Mouse (Mus musculus): ENCODE results near the gene Bricd5.
"Not testable (repeated sequence)": the region's sequence is repeated elsewhere in the genome, so short reads cannot be mapped to it uniquely, and the experiment has no call there.

Bricd5 gene

DNA sequence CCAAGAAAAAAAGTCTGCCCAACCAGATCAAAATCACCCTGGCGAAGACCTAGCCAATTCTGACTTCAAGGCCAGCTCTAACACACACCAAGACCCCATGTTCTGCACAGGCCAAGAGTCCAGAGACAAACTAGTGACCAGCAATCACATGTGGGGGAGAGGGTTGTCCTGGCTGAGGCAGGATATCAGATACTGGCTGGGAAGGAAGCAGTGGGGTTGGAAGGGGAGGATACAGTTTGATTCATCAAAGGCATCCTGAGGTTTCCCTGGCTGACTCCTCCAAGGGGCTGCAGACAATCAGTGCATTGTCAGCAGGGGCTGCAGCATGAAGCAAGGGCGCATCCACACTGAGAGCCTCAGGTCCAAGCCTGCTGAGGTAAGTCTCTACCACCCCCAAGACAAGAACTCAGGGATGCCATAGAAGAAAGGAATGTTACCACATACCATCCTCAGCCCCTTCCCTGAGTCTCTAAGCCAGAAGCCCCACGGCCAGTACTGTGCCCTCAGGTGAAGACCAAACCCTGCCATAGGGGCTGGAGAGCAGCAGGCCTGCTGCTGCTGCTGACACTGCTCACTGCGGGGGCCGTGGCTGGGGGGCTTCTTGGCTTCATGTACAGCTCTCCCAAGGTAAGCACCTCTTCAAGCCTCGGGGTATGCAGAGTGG lies at the start of gene Bricd5:
Gene Bricd5, plus strand, starts transcription at position 273 of the 664 bp plus-strand sequence.
- no peak for DNase-seq (ENCODE audit: low read depth, low spot score)

DNA sequence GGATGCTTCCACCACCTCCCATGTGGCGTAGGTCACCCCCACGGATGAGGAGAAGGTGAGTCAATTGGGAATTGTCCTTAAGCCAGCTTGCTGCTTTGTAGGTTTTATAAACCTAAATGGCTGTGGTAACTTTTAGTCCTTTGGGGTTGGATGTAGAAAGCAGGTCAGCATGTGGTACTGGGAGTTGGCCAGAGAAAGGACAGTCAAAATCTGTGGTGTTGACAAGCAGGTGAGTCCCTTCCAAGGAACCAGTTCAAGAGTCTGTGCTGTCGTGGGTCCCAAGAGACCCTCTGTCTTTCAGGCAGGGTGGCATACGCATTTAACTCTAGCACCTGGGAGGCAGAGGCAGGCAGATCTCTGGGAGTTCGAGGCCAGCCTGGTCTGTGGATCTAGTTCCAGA lies 49.2 kb upstream of the Bricd5 start:
- DNase-seq (ENCODE audit: low read depth, low spot score): no peak

DNA sequence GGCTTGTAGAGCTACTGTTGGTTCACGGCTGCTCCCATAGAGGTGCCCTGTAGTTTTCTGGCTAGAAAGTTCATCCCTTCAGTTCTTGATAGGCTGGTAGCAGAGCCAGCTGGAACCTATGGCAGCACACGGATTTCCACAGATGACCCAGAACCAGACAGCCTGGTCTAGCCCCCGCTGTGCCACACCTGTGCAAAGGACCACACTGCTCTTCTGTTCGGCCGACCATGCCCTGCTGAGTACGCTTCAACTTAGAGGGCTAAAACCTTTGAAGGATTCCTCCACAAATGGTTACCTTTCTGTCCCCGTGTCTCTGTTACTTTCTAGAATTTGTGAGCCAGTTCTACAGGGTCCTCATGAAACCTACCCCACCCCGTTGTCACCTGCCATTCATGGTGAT lies 48.4 kb upstream of the Bricd5 start:
- not testable (repeated sequence) for DNase-seq (ENCODE audit: low read depth, low spot score)

DNA sequence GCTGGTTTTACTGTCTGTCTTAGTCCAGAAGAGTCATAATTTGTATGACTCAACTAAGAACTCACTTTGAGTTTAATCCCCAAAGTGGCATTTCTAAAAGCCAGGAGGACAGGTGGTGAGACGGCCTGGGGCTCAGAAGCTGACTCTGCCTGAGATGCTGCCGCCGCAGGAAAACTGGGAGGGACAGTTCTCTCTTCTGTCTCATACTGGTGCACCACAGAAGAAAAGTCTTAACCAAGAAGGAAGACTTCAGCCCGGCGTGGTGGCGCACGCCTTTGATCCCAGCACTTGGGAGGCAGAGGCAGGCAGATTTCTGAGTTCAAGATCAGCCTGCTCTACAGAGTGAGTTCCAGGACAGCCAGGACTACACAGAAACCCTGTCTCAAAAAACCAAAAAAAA lies 47.8 kb upstream of the Bricd5 start:
- no peak for DNase-seq (ENCODE audit: low read depth, low spot score)

DNA sequence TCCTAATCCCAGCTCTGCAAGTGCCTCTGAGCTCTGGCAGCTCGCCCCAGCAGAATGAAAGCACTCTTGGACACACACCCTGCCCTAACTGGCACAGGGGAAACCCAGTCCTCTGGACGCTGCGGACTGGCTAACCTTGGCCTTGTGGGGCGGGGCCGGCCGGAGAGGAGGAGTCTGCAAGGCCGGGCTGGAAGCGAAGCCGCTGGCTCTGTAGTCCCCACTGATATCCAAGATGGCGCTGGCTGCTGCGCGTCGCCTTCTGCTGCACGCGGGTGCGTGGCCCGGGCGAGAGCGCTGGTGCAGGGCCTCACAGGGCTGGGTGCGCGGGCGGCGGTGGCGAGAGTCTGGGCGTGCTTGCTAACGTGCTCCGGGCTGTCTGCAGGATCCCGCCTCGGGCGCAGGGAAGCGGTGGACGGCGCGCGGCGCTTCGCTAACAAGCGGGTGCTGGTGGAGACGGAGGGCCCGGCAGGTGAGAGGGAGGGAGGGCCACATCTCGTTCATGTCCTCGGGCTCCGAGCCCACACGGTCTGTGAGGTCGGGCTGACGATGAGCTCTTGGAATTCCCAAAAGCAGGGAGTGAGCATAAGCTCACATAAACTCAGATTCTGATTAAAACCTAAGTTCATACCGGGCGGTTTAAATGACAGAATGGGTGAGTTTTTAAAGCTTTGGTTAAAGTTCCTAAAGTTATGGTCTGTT lies 47.1 kb upstream of the Bricd5 start, which contains the start of gene Eci1:
Gene Eci1, plus strand, starts transcription at position 171 of the 699 bp plus-strand sequence.
- peak; percentile 70 for DNase-seq (ENCODE audit: low read depth, low spot score)

DNA sequence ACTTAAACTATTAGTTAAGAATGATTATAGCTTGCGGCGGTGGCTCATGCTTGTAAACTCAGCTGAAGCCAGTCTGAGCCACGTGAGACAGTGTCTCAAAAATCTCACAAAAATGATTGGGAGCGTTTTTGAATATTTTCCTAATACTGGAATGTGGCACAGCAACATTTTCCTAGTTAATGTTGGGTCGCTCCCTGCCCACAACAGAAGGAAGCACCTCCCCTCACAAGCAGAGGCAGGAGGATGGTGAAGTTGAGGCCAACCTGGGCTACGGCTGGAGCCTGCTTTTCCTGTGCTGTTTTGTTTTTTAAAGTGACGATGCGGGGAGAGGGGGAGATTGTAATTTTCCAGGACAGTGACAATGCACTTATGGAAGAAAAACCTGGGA lies 46.5 kb upstream of the Bricd5 start:
- DNase-seq (ENCODE audit: low read depth, low spot score): no peak

DNA sequence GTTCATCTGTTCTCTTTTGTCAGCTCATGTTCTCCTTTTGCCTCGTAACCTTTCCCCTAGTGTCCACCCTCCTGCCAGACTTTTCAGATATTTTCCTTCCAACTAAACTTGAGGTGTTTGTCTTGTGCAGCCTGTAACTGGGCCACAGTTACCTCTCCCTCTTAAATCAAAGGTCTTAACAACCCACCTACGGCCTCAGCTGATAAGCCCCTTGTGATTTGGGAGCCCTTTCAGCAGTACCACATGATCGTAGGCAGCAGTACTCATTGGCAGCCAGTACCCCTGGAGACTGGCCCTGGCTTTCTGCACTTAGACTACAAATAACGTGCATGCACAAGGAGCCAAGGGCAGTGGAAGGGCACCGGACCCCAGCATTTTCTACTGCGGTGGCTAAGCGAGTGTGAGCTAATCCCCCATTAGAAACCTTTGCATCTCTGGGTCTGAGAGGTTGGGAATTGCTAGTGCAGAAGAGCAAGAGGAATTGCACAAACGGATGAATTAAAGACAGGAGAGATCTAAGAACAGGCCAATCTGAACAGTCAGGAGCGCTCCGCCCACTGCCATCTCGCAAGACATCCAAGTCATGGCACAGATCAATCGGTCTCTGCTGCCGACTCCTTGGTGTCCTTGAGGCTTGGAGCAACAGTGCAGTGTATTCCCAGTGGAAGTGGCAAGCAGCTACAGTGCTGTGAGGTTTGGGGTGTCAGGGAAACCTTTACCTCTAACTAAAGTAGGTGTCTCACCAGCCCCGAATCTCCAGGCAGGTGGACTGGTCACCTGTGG lies 44.3 kb upstream of the Bricd5 start:
- DNase-seq (ENCODE audit: low read depth, low spot score): no peak

DNA sequence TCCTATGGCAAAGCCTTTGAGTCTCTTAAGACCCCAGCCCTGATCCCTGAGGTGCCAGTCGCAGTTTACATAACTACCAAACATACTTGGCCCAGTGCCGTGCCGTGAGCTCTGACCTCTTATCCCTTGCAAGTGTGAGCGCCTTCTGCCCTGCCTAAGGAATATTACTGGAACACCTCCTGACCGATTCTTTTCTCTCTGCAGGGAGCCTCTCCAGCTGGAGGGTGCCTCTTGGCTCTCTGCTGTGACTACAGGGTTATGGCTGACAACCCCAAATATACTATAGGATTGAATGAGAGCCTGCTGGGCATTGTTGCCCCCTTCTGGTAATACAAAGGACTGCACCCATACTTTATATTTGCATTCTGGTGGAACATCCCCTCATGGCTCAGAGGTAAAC lies 36.7 kb upstream of the Bricd5 start:
- no peak for DNase-seq (ENCODE audit: low read depth, low spot score)

DNA sequence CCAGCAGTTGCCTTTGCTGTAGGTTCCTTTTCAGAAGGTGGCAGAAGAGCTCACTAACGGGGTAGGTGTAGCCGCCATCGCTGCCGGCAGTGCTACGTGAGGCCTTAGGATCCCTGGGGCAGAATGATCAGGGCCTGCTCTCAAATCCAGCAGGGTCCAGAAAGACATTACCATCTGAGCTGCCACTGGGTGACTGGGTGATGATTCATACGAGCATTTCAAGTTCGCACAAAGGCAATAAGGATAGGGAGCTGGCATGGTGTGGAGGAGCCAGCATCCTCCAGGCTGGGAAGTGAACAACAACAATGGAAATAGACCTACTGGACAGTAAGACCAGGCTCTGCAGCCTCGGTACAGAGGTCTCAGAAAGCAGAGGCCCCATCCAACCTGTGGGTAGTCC lies 33.3 kb upstream of the Bricd5 start:
- no peak for DNase-seq (ENCODE audit: low read depth, low spot score)

DNA sequence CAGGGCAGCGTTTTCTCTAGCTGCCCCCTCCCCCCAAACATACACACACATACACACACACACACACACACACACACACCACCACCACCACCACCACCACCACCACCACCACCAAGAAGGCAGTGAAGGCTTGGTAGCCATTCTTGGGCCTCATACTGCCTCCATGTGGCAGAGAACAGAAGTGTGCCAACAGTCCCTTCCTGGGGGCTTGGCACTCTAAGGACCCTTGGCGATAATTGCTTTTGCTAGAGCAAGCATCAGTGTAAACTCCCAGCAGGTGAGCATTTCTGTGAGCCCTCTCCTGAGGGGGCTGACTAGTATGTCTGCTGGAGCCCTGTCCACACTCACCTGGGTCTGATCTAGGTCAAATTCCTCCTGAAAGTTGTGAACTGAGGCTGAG lies 32.5 kb upstream of the Bricd5 start:
- DNase-seq (ENCODE audit: low read depth, low spot score): no peak

DNA sequence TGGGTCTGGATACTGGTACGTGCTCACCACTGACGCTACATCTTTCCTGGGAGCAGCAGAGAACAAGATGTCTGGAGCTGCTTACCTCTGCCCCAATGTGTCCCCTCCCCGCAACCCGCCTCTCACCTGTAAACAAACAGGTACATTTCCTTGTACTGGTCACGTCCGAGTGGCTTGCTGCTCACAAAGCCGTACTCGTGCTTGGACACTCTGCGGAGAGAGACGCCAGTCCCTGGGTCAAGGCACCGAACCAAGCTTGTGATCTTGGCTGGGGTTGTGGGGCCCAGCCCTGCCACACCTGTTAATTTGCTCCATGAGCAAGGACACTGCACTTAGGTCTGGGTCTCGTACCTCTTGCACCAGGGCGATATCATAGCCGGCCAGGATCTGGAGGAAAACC lies 31.6 kb upstream of the Bricd5 start:
- no peak for DNase-seq (ENCODE audit: low read depth, low spot score)

DNA sequence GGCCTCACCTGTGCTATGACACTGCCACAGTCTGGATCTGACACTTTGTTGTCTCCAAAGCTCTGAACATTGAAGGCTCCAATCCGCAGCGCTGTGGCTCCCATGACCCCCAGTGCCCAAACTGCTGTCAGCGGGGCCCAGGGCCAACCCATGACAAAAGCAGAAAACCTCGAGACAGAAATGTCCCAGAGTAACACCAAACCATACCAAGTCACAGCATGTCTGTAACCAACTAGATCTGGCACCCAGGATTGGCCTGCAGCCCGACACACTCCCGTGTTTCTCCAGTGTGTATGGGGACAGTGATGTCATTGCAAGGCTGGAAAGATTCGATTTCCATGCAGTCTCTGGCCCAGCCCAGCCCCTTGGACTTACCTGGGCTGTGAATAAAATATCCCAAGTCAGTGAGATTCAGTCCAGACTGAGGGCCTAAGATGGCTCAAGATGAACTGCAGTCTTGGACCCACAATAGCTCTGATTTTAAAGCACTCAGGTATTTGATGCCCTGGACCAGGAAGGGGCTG lies 31.0 kb upstream of the Bricd5 start, which contains the start of gene Dnase1l2:
Gene Dnase1l2, minus strand, starts transcription at position 474 of the 524 bp plus-strand sequence.
- no peak for DNase-seq (ENCODE audit: low read depth, low spot score)

DNA sequence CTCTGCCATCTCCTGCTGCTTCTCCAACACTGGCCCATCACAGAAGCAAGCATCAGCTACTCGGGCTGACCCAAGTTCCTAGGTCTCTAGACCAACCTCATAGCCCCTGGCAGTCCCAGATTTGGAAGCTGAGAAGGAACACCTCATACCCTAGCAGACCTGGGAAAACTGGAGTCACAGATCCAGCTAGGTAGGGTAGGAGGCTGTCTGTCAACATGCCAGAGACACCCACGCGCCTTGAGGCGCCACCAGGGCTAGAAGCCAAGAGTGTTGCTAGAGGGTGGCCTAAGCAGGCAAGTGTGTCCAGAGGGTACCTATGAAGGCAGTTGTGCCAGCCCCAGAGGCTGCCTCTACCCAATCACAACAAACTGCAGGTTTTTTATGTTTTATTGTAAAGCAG lies 30.3 kb upstream of the Bricd5 start:
- no peak for DNase-seq (ENCODE audit: low read depth, low spot score)

DNA sequence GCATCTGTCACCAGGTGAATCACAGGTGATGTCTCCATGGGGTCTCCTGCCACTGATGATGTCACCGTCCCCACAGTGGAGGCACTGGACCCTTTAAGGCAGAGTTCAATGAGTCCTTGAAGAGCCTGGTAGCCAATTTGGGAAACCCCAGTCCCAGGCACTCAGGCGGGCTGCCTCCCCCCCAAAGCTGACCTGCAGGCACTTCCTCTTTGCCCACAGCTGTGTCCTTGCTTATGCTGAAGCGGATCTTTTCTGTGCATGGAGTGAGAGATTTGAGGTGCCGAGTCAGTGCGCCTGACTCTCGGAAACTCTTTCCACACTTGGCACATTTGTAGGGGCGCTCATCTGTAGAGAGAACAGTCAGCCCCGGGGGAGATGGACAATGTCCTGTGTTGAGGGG lies 27.1 kb upstream of the Bricd5 start:
- no peak for DNase-seq (ENCODE audit: low read depth, low spot score)

DNA sequence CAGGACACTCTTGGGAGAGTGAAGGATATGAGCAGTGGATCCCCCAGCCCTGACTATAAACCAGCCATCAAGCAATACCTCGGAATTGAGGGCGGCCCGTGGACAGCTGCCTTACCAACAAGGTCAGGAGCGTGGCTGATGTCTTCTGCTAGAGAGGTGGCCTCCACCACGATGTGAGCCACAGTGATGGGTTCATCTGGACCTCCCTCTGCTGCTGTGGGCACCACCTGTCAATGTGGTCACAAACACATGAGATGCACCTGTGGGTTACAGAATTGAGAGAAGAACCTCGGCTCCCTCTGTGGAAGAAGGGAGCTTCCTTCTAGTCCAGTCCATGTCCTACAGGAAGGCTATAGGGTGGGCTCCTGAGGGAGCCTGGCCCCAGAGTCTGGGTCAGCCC lies 24.2 kb upstream of the Bricd5 start:
- DNase-seq (ENCODE audit: low read depth, low spot score): no peak

DNA sequence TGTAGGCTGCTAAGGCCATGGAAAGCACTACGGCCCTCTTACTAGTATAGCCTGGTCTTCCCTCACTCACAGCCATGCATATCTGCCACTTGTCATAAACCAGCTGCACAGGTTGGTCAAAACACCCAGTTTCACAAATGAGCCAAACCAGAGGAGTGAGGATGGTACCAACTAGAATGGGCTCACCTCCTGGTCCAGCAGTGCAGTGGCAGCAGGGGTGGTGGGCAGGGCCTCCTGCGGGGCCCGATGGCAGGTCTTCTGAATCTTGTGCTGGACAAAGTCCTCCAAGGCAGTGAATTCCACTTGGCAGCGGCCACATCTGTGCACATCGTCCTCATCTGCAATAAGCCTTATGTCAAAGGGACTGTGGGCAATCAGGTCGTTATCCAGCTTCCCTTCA lies 22.5 kb upstream of the Bricd5 start:
- DNase-seq (ENCODE audit: low read depth, low spot score): no peak

DNA sequence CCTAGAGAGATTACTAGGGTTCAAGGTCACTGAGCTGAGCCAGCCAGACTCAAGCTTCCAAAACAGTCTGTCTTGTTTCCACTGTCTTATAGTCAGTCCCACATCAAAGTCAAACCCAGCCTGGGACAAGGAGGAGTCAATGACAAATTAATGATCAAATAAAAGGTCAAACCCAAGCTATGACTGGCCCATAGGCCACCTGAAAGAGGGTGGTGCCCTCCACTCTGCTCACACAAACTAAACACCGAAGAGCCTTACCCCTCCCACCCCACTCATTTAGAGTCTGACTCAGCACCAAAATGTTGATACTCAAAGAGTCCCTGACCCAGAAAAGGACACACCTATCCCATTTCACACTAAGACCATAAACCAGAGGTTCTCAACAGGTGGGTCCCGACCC lies 20.3 kb upstream of the Bricd5 start:
- no peak for DNase-seq (ENCODE audit: low read depth, low spot score)

DNA sequence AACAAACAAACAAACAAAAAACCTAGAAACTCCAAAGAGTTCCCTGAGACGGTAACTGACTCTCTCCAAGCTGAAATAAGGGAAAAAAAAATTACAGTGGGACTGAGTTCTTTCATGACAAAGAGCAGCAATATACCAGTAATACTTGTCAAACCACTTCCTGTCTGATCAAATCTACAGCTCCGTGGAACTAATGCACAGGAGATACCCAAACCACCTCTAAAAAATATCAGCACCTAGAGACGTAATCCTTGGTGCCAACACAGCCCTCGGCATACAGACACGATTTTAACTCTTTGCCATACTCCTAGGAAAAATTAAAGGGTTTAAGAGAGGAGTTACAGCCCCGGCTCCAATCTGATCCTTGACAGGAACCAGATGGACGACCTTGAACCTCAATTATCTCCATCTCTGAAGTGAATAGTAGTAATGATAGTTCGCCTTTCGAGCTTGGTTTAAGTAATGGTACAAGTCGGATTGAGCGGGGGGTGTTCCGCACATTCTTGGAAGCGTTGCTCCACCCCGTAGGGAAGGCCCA lies 19.4 kb upstream of the Bricd5 start:
- DNase-seq (ENCODE audit: low read depth, low spot score): no peak

DNA sequence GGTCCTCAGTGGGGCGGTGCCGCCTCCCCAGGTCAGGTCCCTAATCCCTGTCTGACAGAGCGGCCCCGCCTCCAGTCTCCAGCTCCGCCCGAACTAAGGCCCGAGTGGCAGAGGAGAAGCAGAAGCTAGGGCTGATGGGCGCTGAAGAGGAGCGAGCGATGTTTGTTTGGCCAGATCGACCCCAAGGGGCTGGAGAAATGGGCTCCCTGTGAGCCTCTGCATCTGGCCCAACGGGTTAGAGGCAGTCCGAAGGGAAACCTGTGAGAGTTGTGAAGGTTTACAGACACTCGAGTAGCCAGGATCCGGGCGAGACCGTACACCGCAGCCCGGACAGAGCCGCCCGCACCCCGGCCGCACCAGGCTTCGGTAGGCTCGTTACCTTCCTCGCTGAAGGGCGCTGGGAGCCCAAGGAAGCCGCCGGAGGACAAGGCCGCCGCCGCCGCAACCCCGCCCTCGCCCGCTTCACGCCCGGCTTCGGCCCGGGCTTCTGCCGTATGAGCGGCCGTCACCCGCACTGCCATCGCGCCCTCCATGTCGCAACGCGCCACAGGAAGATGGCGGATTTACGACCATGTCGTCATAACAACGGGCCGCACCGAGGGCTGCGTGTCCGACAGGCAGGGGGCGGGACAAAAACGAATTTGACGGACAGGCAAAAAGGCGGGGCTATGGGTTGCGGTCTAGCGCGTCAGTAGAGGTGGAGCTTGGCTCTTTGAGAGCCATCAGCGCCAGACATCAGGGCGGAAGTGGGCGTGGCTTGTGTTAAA lies 18.7 kb upstream of the Bricd5 start:
- DNase-seq (ENCODE audit: low read depth, low spot score): peak; percentile 97

DNA sequence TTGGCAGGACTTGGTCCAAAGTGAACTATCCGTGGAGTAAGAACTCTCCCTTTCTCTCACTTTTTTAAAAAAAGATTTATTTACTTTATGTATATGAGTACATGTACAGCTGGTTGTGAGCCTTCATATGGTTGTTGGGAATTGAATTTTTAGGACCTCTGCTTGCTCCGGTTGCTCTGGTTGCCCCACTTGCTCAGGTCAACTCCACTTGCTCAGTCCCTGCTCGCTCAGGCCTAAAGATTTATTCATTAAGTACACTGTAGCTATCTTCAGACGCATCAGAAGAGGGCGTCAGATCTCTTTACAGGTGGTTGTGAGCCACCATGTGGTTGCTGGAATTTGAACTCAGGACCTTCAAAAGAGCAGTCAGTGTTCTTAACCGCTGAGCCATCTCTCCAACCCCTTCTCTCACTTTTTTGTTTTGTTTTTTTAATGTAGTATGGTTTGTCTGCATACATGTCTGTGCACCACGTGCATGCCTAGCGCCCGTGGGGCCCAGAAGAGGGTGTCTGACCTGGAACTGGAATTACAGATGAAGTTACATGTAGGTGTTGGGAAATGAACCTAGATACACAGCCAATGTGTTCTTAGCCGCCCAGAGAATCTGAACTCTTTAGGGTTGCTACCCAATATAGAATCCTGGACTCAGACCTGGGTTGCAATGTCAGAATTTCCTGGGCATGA lies 18.0 kb upstream of the Bricd5 start:
- not testable (repeated sequence) for DNase-seq (ENCODE audit: low read depth, low spot score)

DNA sequence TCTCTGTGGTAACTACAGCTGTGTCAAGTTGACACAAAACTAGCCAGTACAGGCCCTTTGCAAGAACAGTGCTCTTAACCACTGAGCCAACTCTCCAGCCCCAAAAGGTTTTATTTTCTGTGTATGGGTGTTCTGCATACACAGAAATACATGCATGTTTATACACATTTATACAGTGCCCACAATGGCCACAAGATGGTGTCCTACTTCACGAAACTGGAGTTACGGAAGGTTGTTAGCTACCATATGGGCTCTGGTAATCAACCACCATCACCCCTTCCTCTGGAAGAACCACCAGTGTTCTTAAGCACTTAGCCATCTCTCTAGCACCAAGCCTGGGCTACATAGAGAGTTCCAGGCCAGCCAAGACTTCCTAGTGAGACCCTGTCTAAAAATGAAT lies 12.1 kb upstream of the Bricd5 start:
- no peak for DNase-seq (ENCODE audit: low read depth, low spot score)

Data from brain, embryonic 18.5 days (tissue).